Mouse (Mus musculus) C2C12 (cell line): Measurements from ENCODE around the gene Ica1l.

Source experiments
- CTCF ChIP-seq: IDR thresholded peaks from one replicate; pipeline ENCODE4 v1.5.1; 2011; ENCODE audit not compliant: control insufficient read depth, insufficient read depth, insufficient read length
- USF1 ChIP-seq: IDR thresholded peaks from one replicate; pipeline ENCODE4 v1.6.1; 2011; ENCODE audit warnings: low read depth, mild to moderate bottlenecking, control low read depth, moderate library complexity

DNA sequence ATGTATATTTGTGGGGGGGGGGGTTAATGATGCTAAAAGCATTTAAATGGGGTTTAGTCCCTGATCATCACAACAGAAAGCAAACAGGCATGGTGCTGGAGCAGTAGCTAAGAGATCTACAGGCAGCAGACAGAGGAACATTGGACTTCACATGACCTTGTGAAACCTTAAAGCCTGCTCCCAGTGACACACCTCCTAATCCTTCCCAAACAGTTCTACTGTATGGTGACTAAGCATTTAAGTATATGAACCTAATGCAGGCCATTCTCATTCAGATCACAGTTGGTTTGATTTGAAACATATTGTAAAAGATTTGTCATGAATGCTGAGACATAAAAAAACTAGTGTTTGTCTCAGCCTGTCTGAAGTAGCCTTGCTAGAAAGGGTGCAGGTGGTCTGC is 56.4 kb downstream of the Ica1l start:
- TF ChIP-seq CTCF: no peak
- no peak for TF ChIP-seq USF1
